Mouse (Mus musculus) gastrocnemius, postnatal 10 days (tissue): ENCODE results near the gene Il22. TPM values are rescaled to one million over a fixed set of nuclear protein-coding genes. Genes with fewer than 3 reads are reported as not detected.
A peak's percentile ranks its signal among the peaks of the same experiment; 100 is the strongest.
"Not testable (repeated sequence)": the region's sequence is repeated elsewhere in the genome, so short reads cannot be mapped to it uniquely, and the experiment has no call there.

Source experiments
- DNase-seq: peaks from one replicate; pipeline ENCODE4 v3.0.0; 2021; ENCODE audit warnings: mixed read lengths
- long read RNA-seq, 2 experiments: library from polyadenylated mRNA; stranded (forward); transcript quantifications; one replicate each; pipeline ENCODE4 v2.0.0; 2021
- total RNA-seq, 2 experiments: library from RNA; stranded (reverse); gene quantifications; 2 replicates each; pipeline ENCODE4 v1.2.3; 2021

Gene Il22
- total RNA-seq, result not detected
- long read RNA-seq, experiment 1, result 0 reads
- long read RNA-seq, experiment 2, result 0 reads

DNA sequence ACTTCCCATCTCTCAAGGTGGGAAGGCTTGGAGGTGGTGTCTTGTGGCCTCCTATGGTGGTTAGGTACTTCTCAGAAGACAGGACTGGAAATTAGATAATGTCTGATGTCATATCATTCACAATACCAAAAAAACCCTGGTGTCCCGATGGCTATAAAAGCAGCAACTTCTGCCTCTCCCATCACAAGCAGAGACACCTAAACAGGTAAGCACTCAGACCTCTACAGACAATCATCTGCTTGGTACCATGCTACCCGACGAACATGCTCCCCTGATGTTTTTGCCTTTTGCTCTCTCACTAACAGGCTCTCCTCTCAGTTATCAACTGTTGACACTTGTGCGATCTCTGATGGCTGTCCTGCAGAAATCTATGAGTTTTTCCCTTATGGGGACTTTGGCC is at the start of gene Il22:
Gene Il22 (plus strand): TSS at position 301 of the 400 bp plus-strand sequence.
- DNase-seq, result no peak

DNA sequence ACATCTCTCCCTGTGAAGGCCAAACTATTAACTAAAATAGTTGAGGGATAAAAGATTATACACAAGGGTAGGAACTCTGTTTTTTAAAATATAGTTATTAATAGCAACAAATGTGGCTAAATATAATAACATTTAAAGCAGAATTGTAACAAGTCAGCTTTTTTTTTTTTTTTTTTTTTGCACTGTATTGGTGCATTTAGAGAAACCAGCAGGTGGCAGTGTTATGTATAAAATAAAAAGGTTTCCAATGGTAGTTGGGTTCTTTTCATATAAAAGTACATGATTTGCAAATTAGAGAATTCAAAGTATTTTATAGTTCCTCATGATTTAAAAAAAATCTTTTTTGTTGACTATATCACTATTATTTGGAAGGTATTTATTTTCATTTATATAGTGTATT is 48.8 kb upstream of the Il22 start:
- DNase-seq, result no peak

DNA sequence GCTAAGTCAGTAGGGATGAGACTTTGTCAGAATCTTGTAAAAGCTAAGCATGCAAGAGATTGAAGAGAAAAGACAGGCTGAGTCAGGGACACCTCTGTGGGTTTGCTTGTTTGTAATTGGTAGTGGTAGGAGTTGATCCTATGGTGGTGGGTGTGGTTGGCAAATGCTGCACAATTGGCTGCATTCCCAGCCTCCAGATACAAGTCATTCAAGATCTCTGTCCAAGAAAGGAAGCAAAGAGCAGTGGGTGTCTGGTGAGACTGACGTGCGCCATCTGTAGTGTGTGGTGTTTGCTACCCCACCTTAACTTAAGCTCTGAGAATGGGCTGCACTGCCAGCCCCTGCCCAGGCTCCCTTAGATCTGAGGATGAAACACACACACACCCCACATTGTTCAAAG is 43.6 kb upstream of the Il22 start:
- DNase-seq, result no peak

DNA sequence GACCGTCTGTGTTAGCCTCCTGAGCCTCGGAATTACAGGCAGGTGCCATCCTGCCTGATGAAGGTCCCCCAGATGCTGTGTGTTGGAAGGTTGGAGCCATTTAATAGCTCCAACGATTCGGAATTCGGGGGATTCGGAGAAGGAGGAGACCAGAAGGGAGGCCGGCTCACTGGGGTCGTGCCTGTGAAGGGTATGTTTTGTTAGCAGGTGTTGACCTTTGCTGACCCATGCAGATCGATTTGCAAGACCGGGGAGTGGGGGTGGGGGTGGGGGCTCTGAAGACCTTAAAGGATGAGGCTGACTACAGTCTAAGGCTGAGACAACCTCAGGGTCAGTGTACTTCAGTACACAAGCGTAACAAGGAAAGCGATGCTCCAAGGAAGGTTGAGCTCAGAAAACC is 35.5 kb upstream of the Il22 start:
- no peak for DNase-seq

DNA sequence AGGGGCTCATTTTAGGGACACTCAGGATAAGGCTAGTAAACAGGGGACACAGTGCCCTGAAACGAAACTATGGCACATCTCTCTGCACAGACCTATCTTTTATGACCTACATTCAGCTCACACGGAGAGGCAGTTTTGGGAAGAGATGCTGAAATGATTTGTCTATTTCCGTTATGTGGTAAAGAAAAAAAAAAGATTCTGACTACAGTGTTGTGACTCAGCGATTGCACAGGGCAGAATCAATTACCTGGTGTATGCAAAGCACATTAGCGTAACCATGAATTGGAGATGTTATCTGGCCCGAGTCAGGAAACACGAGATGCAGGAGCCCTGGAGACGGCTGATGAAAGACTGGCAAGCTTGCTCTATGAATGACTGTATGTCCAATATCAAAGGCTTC is 32.3 kb upstream of the Il22 start:
- no peak for DNase-seq

DNA sequence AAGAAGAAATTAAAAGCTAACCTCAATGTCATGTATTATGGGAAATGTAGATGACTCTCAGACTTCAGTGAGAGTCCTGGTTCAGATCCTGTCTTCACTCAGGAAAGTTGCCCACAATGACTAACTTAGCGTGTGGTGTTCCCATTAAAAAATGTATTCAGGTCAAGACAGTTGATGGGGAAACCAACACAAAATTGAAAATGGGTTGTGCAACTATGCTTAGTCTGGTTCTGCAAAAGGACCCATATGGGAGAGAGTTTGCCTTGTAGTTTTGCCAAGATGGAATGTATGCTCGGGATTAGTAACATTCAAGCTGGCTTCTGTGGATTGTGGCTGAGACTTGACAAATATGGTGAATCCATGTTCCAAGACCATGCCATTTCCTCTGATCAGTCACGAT is 31.9 kb upstream of the Il22 start:
- DNase-seq, result no peak

DNA sequence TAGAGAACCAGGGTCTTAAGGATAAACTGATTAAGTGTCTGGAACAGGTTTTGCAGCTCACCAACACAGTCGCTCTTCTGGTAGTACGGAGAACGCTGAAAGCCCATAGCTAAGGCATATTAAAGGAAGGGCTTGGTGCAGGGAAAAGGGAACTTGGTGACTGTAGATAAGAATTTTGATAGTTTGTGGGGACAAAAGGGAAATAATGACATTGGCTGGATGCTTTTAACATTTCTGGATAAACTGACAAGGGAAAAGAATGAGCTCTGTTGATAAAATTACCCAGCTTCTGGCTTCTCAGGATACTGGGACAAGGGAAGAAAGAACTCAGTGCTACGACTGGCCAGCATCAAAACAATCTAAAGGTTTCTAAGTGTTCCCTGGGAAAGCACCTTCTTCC is 29.2 kb upstream of the Il22 start:
- not testable (repeated sequence) for DNase-seq

DNA sequence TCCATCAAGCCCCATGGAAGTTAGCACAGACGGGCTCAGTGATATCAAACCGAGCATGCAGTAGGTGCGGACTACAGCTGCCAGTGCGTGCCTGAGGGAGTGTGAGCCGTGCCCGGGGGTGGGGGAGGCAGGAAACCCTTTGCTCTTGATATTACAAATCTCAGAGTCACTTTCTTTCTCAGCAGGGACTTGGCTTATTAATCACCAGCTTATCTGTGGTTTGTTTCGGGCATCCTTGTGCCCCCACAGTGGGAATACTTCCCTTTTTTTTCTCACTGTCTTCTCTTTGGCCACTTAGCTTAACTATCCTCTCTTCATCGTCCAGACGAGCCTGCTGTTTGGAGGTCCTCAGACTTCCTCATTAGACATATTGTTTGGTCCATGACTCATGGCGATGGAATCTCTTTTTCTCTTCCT is 26.0 kb upstream of the Il22 start:
- DNase-seq, result no peak

DNA sequence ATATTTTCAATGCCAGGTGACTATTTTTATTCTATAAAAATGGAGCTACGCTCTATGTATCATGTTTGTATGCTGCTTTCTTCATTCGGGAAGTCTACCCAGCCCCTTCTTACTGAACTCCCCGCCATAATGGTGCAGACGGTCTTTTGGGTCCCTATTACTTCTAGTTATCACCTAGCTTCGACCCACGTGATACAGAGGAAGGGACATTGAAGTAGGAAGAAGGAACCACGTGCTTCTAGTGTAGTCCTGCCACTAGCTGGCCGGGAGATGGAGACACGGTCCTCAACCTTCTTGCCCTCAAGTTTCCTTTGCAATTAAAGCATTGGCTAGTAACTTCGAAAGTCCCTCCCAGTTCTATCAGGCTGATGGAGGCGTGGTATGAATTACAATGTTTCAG is 25.5 kb upstream of the Il22 start:
- no peak for DNase-seq

DNA sequence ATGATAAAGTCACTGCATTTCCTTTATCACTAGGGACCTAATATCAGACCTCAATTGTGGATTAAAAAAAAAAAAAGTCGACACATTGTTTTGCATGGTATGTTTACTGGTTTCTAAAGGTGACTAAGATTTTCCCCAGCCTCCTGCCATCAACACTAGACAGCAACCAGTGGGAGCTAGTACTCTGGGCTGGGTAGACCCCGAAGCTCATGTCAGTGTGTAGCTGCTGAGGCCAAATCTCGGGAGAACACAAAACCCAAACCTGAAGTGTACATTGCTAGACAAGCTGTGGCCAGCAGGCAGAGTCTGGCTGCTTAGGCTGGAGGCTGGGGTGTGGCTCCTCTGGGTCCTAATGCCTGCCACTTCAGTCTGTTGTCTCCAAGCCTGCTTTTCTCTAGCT is 9.6 kb upstream of the Il22 start:
- not testable (repeated sequence) for DNase-seq

DNA sequence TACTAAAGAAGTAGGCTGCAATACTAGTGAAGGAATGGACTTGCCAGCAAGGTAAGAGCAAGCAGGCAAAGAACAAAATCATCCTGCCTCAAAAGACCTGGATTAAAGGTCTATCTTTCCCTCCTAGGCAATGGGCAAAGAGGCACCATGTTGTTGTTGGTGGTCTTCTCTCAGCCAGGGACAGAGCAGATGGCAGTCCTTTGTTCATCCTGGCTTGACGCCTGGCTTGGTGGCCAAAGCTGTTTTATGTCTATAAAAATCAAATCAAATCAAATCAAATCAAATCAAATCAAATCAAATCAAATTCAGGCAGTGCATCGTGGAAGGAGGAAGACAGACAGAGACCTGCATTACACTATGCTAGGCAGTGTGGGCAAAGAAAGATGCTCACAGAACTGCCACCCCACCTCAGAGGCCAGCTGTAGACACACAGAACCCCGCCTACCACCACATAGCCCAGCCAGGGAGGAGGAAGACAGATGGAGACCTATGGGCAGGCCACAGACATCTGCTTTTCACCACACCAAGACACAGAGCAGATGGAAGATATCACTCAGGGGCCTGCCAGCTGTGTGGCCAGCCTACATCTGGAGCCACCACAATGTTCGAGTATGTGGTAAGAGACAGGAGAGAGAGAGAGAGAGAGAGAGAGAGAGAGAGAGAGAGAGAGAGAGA is 11.1 kb downstream of the Il22 start:
- not testable (repeated sequence) for DNase-seq

DNA sequence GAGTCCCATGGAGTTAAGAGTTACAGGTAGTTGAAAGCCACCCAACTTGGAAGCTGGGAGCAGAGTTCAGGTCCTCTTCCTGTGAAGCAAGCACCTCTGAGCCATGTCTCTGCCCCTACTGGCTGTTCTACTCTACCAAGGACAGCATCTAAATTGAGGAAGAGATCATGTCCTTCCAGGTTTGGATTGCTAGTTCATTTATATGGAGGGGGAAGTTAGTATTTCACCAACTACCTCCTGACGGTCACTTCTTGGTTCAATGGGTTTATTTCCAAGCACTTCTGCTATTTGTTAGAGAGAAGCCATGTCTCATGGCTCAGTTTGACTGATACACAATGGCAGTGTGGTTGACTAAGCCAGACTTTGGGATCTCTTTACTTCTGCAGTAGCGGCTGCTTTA is 22.9 kb downstream of the Il22 start:
- not testable (repeated sequence) for DNase-seq

DNA sequence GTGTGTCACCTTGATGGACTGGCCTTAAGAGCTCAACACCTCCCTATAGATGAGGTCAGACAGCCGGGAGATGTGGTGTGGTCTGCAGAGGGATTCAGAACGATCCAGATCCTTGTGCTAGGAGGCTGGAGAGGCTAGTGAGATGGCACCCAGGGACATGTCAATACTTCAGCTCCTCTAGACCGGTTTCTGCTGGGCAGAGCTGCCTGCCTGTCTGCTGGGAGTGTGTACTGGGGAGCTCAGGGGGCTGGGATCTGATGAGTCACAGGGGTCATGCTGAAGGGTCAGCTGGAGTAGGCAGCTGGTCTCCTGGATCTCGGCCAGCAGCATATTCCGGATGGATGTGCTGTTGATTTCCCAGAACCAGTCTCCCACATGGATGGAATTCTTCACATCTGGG is 27.9 kb downstream of the Il22 start:
- not testable (repeated sequence) for DNase-seq

DNA sequence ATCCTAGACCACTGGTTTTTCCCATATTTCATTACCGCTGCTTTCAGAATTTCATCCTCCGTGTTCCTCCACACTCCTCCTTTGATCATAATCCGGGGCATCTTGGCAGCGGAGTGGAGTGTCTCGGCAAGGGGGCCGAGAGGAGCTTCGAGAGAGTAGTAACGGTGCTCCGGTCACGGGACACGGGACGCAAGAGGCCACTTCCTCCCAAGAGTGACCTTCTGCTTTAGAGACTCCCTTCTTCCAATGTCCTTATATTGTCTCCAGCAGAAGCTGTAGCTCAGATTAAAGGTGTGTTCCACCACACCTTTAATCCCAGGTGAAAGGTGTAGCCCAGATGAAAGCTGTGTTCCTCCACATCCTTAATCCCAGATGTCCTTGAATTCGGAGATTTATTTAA is 35.9 kb downstream of the Il22 start, which contains the start of gene Gm32717:
Gene Gm32717 (minus strand): TSS at position 101 of the 400 bp plus-strand sequence.
- DNase-seq, result not testable (repeated sequence)

DNA sequence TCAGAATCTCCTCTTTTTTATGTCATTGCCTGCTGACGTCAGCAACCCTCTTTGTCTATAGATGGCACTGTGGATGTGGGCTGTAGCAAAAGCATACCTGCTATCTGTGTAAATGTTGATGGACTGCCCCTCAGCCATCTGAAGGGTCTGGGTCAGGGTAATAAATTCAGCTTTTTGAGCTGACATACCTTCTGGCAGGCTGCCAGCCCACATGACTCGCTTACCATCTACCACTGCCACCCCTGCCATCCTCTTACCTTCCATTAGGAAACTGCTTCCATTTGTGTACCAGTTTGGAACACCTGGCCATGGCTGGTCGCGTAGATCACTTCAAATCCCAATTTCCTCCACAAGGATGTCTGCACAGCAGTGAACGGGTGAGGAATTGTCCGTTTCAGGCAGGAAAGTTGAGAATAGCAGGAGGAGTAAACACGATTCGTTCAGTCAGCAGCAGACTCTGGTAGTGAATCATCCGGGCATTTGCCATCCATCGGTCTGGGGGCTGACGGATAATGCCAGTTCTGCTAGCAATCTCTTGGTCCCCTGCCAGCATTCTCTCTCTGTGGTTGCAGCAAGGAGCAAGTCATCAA is 44.4 kb downstream of the Il22 start:
- not testable (repeated sequence) for DNase-seq

DNA sequence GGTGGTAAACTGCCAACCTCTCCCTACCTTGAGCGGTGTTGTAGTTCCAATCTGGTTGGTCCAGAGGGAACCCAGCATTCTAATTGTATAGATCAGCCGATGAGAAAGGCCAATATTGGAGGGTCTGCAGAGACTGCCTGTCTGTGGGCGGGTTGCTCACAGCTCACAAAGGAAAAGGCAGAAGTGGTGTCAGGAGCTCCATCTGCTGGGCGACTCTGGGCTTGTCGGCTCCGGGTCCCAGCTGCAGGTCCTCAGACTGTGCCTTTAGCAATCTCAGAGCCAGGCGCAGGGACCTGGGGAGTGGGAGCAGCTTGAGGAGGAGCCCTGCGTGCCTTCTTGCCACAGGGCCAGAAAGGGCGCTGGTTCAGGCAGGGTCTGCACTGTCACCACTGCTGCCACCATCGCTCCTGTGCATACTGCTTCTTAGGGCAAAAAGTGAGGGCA is 46.1 kb downstream of the Il22 start:
- peak; percentile 6 for DNase-seq

DNA sequence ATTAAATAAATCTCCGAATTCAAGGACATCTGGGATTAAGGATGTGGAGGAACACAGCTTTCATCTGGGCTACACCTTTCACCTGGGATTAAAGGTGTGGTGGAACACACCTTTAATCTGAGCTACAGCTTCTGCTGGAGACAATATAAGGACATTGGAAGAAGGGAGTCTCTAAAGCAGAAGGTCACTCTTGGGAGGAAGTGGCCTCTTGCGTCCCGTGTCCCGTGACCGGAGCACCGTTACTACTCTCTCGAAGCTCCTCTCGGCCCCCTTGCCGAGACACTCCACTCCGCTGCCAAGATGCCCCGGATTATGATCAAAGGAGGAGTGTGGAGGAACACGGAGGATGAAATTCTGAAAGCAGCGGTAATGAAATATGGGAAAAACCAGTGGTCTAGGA is 53.6 kb downstream of the Il22 start, which contains the start of gene Gm32802:
Gene Gm32802 (plus strand): TSS at position 301 of the 400 bp plus-strand sequence.
- not testable (repeated sequence) for DNase-seq

Other genes with a start within 250 kb of the Il22 start
- gene Mdm1, start 63.1 kb upstream of the Il22 start, total RNA-seq, result 1 to 10 TPM; 3.3 to 5.4 TPM
- gene Gm32717, start 35.8 kb downstream of the Il22 start, total RNA-seq, result under 1 TPM; 0.38 to 0.50 TPM
- under 1 TPM; 0.38 to 0.50 TPM for gene Gm32802, start 53.7 kb downstream of the Il22 start, total RNA-seq
- gene Iltifb, start 90.1 kb downstream of the Il22 start, total RNA-seq, result not detected
- not detected for gene Gm9040, start 122.0 kb downstream of the Il22 start, total RNA-seq
- not detected for gene Gm9044, start 127.5 kb downstream of the Il22 start, total RNA-seq
- not detected for gene Gm9045, start 132.9 kb downstream of the Il22 start, total RNA-seq
- not detected for gene Gm9046, start 138.3 kb downstream of the Il22 start, total RNA-seq
- not detected for gene Gm9048, start 143.7 kb downstream of the Il22 start, total RNA-seq
- not detected for gene Gm9049, start 149.2 kb downstream of the Il22 start, total RNA-seq
- not detected for gene Ifng, start 236.1 kb downstream of the Il22 start, total RNA-seq